8 mouse cellular contexts compared by ENCODE assay signal in the genomic region with DNA sequence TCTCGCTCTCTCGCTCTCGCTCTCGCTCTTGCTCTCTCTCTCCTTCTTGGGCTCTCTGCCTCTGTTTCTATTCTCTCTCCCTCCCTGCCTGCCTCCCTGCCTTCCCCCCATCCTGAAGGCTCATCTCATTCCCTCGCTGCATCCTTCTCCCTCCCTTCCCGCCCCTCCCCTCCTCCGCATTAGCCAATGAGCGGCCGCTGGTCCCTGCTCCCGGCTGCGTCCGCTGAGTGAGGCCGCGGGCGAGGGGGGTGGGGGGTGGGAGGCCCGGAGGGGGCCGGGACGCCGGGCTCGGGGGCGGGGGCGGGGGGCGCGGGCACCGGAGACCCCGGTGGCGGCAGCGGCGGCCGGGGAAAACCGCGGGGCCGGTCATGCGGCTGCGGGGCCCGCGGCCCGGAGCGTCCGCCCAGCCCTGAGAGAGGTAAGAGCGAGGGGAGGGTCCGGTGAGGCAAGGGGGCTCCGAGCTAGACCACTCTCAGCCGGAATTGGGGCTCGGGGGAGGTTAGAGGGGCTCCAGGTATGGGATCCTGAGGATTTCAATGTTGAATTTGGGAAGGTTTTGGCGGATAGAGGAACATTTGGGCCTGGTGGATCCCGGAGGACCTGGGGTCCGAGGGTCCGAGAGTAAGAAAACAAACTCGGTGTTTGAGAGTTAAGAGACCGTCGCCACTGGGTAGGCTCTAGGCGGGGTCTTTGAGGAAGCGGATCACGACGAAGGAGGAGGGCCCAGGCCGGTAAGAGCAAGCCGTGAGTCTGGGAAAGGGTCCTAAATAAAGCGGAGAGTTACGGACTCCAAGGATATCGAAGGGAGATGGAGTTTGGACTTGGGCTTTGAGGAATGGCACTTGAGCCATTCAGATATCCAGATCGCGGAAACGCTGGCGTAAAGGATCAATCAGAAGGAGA. TPM values are rescaled to one million over a fixed set of nuclear protein-coding genes. Genes with fewer than 3 reads are reported as not detected.
DNase-seq lines count a peak whose midpoint lies in the region; ATAC-seq and TF ChIP-seq lines count a peak whose summit lies in the region.

A gene (plus strand): TSS at position 337 of the 903 bp plus-strand sequence.

- peaks cover 6% of the 10 kb centered on the region; the same call in 1 of the 2 replicates for H3K27me3 ChIP-seq in heart, adult 2 months (ENCODE audit: control insufficient read depth, insufficient read depth, low read length)
- 0 out of 2 replicates have a peak, but pooled peaks cover 10% of the 10 kb centered on the region for H3K27me3 ChIP-seq in lung, postnatal 0 days (replicated peaks; ENCODE audit: insufficient read depth, low read length)

- no peaks in the 10 kb centered on the region for H3K4me1 ChIP-seq in heart, adult 2 months (ENCODE audit: control insufficient read depth, insufficient read depth, low read length)
- H3K4me1 ChIP-seq in lung, postnatal 0 days (ENCODE audit: insufficient read depth, low read depth, low read length), result no peaks in the 10 kb centered on the region

- H3K4me3 ChIP-seq in heart, adult 2 months, result peak within 1 kb of the TSS; percentile 34
- H3K4me3 ChIP-seq in layer of hippocampus, adult 2 months, result peak within 1 kb of the TSS; percentile 80
- peak within 1 kb of the TSS; percentile 31 for H3K4me3 ChIP-seq in lung, postnatal 0 days (ENCODE audit: low read depth, low read length)

- intact Hi-C loops in heart, adult 2 months (cut with DNase I), result no loop called here

- H3K27ac ChIP-seq in heart, adult 2 months, result no peak within 1 kb of the TSS
- peak within 1 kb of the TSS; percentile 87 for H3K27ac ChIP-seq in layer of hippocampus, adult 2 months
- H3K27ac ChIP-seq in lung, postnatal 0 days (ENCODE audit: low read length), result no peak within 1 kb of the TSS

- no peak for TF ChIP-seq EP300 in heart, adult 2 months (IDR thresholded peaks at IDR 0.05; ENCODE audit: insufficient read depth, low read depth, low read length)
- no peak for TF ChIP-seq EP300 in lung, postnatal 0 days (IDR thresholded peaks at IDR 0.05)

- TF ChIP-seq POLR2A in heart, adult 2 months (IDR thresholded peaks at IDR 0.05; ENCODE audit: insufficient read depth, low read depth, low read length), result no peak

- peak within 1 kb of the TSS; percentile 56 for H3K4me2 ChIP-seq in lung, postnatal 0 days (replicated peaks; ENCODE audit: low read depth, low read length)

- WGBS in heart, adult 2 months, result 3% methylated on average over 64 of the region's 65 CpGs
- 2% methylated on average over 46 of the region's 65 CpGs for WGBS in lung, postnatal 0 days

- ATAC-seq in lung, postnatal 0 days, result peak; percentile 47; the same call in 1 of the 2 replicates

- no peaks in the 10 kb centered on the region for H3K36me3 ChIP-seq in heart, adult 2 months (ENCODE audit: control insufficient read depth, insufficient read depth, low read length)
- no peaks in the 10 kb centered on the region for H3K36me3 ChIP-seq in lung, postnatal 0 days (ENCODE audit: insufficient read depth, low read length)

- H3K9ac ChIP-seq in heart, adult 2 months (ENCODE audit: low read depth, low read length), result peak within 1 kb of the TSS; percentile 64
- H3K9ac ChIP-seq in lung, postnatal 0 days (replicated peaks; ENCODE audit: low read depth), result no peak within 1 kb of the TSS

- peak; percentile 14 for DNase-seq in ovary, postnatal 36 days (ENCODE audit: low spot score)
- DNase-seq in ovary, postnatal 14 days (ENCODE audit: low spot score), result no peak
- peak; percentile 87 for DNase-seq in embryo, embryonic 11 days
- peak; percentile 24 to 40 for DNase-seq in heart, adult 2 months
- DNase-seq in layer of hippocampus, adult 2 months (ENCODE audit: low spot score in 2 of 2), result peak; percentile 63 to 65
- DNase-seq in lung, postnatal 0 days (ENCODE audit: low spot score), result no peak
- peak; percentile 11 for DNase-seq in skeletal muscle tissue, adult 2 months (ENCODE audit: low read depth, low spot score)
- DNase-seq in B cell, adult 2 months, result no peak

- no peak for TF ChIP-seq CTCF in heart, adult 2 months (IDR thresholded peaks at IDR 0.05)
- no peak for TF ChIP-seq CTCF in layer of hippocampus, adult 2 months (conservative IDR thresholded peaks at IDR 0.05)
- TF ChIP-seq CTCF in lung, postnatal 0 days (IDR thresholded peaks at IDR 0.05), result no peak

- H3K79me2 ChIP-seq in heart, adult 2 months (replicated peaks; ENCODE audit: control insufficient read depth, insufficient read depth, low read length), result no peaks in the 10 kb centered on the region

- H3K9me3 ChIP-seq in lung, postnatal 0 days (ENCODE audit: low read length), result no peaks in the 10 kb centered on the region

RNA-seq across cellular contexts. Expression of the gene that starts here (rescaled TPM):
- 1 to 10 TPM; 4.3 to 5.4 TPM for total RNA-seq in heart, adult 2 months (2021)
- 6.7 and 7.7 TPM in 2 replicates for polyA plus RNA-seq in heart, adult 2 months (2012; rRNA removed)
- total RNA-seq in layer of hippocampus, adult 2 months (2021), result 100 to 1,000 TPM; 128 to 138 TPM
- 0.25 and 0.48 TPM in 2 replicates for polyA plus RNA-seq in lung, postnatal 0 days (2015; fragmentation: Nextera tagmentation; extraction: Ambion mirVana)

Comparison
In these comparisons a context has a peak if more than half of its experiments do, and no peak if none do; other contexts are left out.
1. RNA of the gene that starts here (total RNA-seq): 128 to 138 TPM in layer of hippocampus, adult 2 months; 4.3 to 5.4 TPM in heart, adult 2 months; every median in the first group is over 10 times any median in the second.
2. DNase-seq: peak in ovary, postnatal 36 days (single experiment), embryo, embryonic 11 days (single experiment), heart, adult 2 months (2 of 2), layer of hippocampus, adult 2 months (2 of 2) and skeletal muscle tissue, adult 2 months (single experiment); none in ovary, postnatal 14 days (single experiment), lung, postnatal 0 days (single experiment) and B cell, adult 2 months (0 of 2).
3. Peak in ATAC-seq, H3K4me3 ChIP-seq and H3K4me2 ChIP-seq in lung, postnatal 0 days; RNA of the gene not detected or under 1 TPM.
4. Peak in every context shown above with its lines, with median percentiles within 50 percentile points of each other: H3K4me3 ChIP-seq.